Mouse (Mus musculus) gastrocnemius, adult 8-10 months (tissue): Measurements from ENCODE around the gene Hes1. TPM values are rescaled to one million over a fixed set of nuclear protein-coding genes. Genes with fewer than 3 reads are reported as not detected.

ENCODE experiments used
- DNase-seq, 2 experiments: peaks; one replicate each; pipeline ENCODE4 v3.0.0; 2022; ENCODE audit warnings: low spot score in 2 of 2
- total RNA-seq, 4 experiments: library from RNA; stranded (reverse); gene quantifications; 2 replicates each; pipeline ENCODE4 v1.2.4; 2022

The Hes1 gene
- total RNA-seq, 4 experiments from 2014 or later, result 8.9 to 13.4 (median 9.9) TPM

- no peak for DNase-seq
Measured at GRCm38 (mm10) chr16:30113800-30114199, 49.6 kb downstream of the Hes1 start.

GRCm38 (mm10) chr16:30114451-30114850 lies 50.3 kb downstream of the Hes1 start:
- DNase-seq, result no peak

Other genes with a start within 250 kb of the Hes1 start
- under 1 TPM in 2 of 4 experiments, not detected in 2; 0.07 to 0.13 TPM for gene Cpn2, start 203.1 kb downstream of the Hes1 start, total RNA-seq
- gene Lrrc15, start 218.9 kb downstream of the Hes1 start, total RNA-seq, result under 1 TPM; 0.05 to 0.31 (median 0.10) TPM
- not detected for gene Gp5, start 246.4 kb downstream of the Hes1 start, total RNA-seq